Comparison of ENCODE assay signal across 33 mouse cellular contexts in the genomic region with DNA sequence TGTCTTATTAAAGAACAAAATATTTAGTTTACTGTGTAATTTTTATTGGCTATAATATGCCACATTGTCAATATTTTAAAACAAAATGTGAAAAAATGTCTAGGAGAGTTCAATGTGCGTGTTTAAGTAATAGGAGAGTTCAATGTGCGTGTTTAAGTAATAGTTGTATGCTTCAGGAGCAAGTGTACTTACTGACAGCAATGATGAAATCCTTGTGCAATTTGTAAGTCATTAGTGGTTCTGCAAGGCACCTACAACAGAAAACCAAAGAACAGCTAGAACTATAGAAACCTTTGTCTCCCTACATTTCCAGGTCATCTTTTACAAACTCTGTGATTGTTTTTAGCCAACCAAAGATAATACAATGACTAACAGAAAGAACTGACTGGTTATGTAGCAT. TPM values are rescaled to one million over a fixed set of nuclear protein-coding genes. Genes with fewer than 3 reads are reported as not detected.
"Had no signal": no experiment of that assay in that cellular context is flagged by ENCODE, and none has a peak within 500 bp of the region (broad histone marks: within the 10 kb centered on the region; RNA-seq: fewer than 3 reads in every experiment).

No protein-coding gene starts in this region.

- H3K27ac ChIP-seq: left cerebral cortex, adult 2 months; limb, embryonic 10.5 days; limb, embryonic 12.5 days; limb, embryonic 13.5 days; limb, embryonic 15.5 days; liver, embryonic 12.5 days; liver, embryonic 13.5 days; liver, embryonic 14.5 days; liver, embryonic 15.5 days; lung, embryonic 15.5 days; macrophage; midbrain, embryonic 10.5 days; midbrain, embryonic 12.5 days; midbrain, embryonic 13.5 days; midbrain, embryonic 15.5 days; neural tube, embryonic 12.5 days had no signal

- H3K9me3 ChIP-seq: limb, embryonic 10.5 days; limb, embryonic 12.5 days; limb, embryonic 13.5 days; limb, embryonic 15.5 days; liver, embryonic 12.5 days; liver, embryonic 13.5 days; liver, embryonic 15.5 days; lung, embryonic 15.5 days; midbrain, embryonic 10.5 days; midbrain, embryonic 12.5 days; midbrain, embryonic 13.5 days; midbrain, embryonic 15.5 days; neural tube, embryonic 12.5 days had no signal

- ATAC-seq: liver, embryonic 12.5 days; lung, postnatal 0 days; midbrain, embryonic 13.5 days; midbrain, embryonic 15.5 days; midbrain, embryonic 16.5 days had no signal

- H3K4me2 ChIP-seq: limb, embryonic 12.5 days; limb, embryonic 13.5 days; limb, embryonic 15.5 days; liver, embryonic 12.5 days; liver, embryonic 13.5 days; liver, embryonic 15.5 days; lung, embryonic 14.5 days; lung, embryonic 15.5 days; midbrain, embryonic 11.5 days; midbrain, embryonic 12.5 days; midbrain, embryonic 13.5 days; midbrain, embryonic 15.5 days; neural tube, embryonic 12.5 days had no signal

- H3K4me1 ChIP-seq: limb, embryonic 10.5 days; limb, embryonic 12.5 days; limb, embryonic 13.5 days; limb, embryonic 15.5 days; liver, embryonic 12.5 days; liver, embryonic 13.5 days; liver, embryonic 15.5 days; lung, embryonic 15.5 days; megakaryocyte, embryonic 14.5 days; midbrain, embryonic 10.5 days; midbrain, embryonic 12.5 days; midbrain, embryonic 13.5 days; midbrain, embryonic 15.5 days; neural tube, embryonic 12.5 days had no signal

- DNase-seq: left cerebral cortex, postnatal 4 days; liver; liver, embryonic 13.5 days; lung, adult 18-20 months; lung, adult 2 months; lung, embryonic 14.5 days; lung, postnatal 10 days; lung, postnatal 14 days; lung, postnatal 36 days; lung, postnatal 4 days; midbrain, embryonic 14.5 days had no signal

- H3K27me3 ChIP-seq: limb, embryonic 12.5 days; limb, embryonic 13.5 days; limb, embryonic 15.5 days; liver, embryonic 12.5 days; liver, embryonic 13.5 days; liver, embryonic 15.5 days; lung, embryonic 15.5 days; megakaryocyte, embryonic 14.5 days; midbrain, embryonic 12.5 days; midbrain, embryonic 13.5 days; midbrain, embryonic 15.5 days; neural tube, embryonic 12.5 days had no signal

- H3K4me3 ChIP-seq: left cerebral cortex, adult 2 months; limb, embryonic 10.5 days; limb, embryonic 12.5 days; limb, embryonic 13.5 days; limb, embryonic 15.5 days; liver, embryonic 12.5 days; liver, embryonic 13.5 days; liver, embryonic 15.5 days; lung, embryonic 15.5 days; midbrain, embryonic 10.5 days; midbrain, embryonic 12.5 days; midbrain, embryonic 13.5 days; midbrain, embryonic 15.5 days; neural tube, embryonic 12.5 days had no signal

- H3K36me3 ChIP-seq: liver, embryonic 13.5 days; liver, embryonic 15.5 days; midbrain, embryonic 13.5 days; midbrain, embryonic 15.5 days; neural tube, embryonic 12.5 days had no signal

- H3K9ac ChIP-seq: limb, embryonic 12.5 days; limb, embryonic 13.5 days; limb, embryonic 15.5 days; liver, embryonic 12.5 days; liver, embryonic 13.5 days; liver, embryonic 14.5 days; liver, embryonic 15.5 days; lung, embryonic 14.5 days; lung, embryonic 15.5 days; midbrain, embryonic 12.5 days; midbrain, embryonic 13.5 days; midbrain, embryonic 15.5 days; neural tube, embryonic 12.5 days had no signal

RNA-seq across cellular contexts. Expression of a gene that starts 43.5 kb away (rescaled TPM):
- polyA plus RNA-seq: limb, embryonic 10.5 days; limb, embryonic 11.5 days; liver, adult 2 months; liver, embryonic 12.5 days; liver, embryonic 13.5 days; liver, embryonic 14.5 days; liver, embryonic 15.5 days; liver, embryonic 16.5 days; lung, postnatal 0 days; macrophage; midbrain, embryonic 11.5 days had no signal
